Mouse (Mus musculus) liver, embryonic 14.5 days (tissue): ENCODE measurements around the gene Fam129a. TPM values are rescaled to one million over a fixed set of nuclear protein-coding genes. Genes with fewer than 3 reads are reported as not detected.

ENCODE experiments used
- ATAC-seq: fragments of 200-750 bp; cut with Nextera tagmentation; 2 replicates; pipeline ENCODE4 v1.8.0; 2017; ENCODE audit warnings: moderate number of reproducible peaks, mild to moderate bottlenecking, moderate library complexity; ENCODE audit not compliant: insufficient read depth
- DNase-seq, 3 experiments: peaks; one replicate each; pipeline ENCODE4 v3.0.0-alpha.2; 2012 to 2013; ENCODE audit warnings: low read depth in 3 of 3, low spot score in 3 of 3
- H3K27ac ChIP-seq: fragments of 300-500 bp; sonication (generic); 2 replicates; pipeline ENCODE4 v1.5.1; 2014; ENCODE audit warnings: moderate library complexity, mild to moderate bottlenecking, control low read depth, inconsistent platforms
- H3K27me3 ChIP-seq: fragments of 300-500 bp; sonication (generic); 2 replicates; pipeline ENCODE4 v1.6.1; 2014; ENCODE audit warnings: mild to moderate bottlenecking, low read length, moderate library complexity; ENCODE audit not compliant: control insufficient read depth, insufficient read depth
- H3K36me3 ChIP-seq: fragments of 300-500 bp; sonication (generic); replicated peaks from 2 replicates; pipeline ENCODE4 v1.6.1; 2014; ENCODE audit warnings: low read depth; ENCODE audit not compliant: control insufficient read depth, insufficient read depth
- H3K4me1 ChIP-seq, 2 experiments: fragments of 200-500 bp in 1 of 2; fragments of 300-500 bp in 1 of 2; sonication (generic) in 1 of 2; replicated peaks; 2 replicates each; pipeline ENCODE4 v1.6.1; 2012 to 2014; ENCODE audit warnings: antibody characterized with exemption in 1 of 2, inconsistent platforms in 1 of 2, low read length in 1 of 2; ENCODE audit not compliant: control insufficient read depth in 2 of 2, insufficient read depth in 2 of 2
- H3K4me2 ChIP-seq: fragments of 300-500 bp; sonication (generic); 2 replicates; pipeline ENCODE4 v1.6.1; 2014; ENCODE audit warnings: low read depth, mild to moderate bottlenecking, control low read depth, moderate library complexity
- H3K4me3 ChIP-seq, 2 experiments: fragments of 200-500 bp in 1 of 2; fragments of 300-500 bp in 1 of 2; sonication (generic) in 1 of 2; 2 replicates each; pipeline ENCODE4 v1.5.1; 2012 to 2014; ENCODE audit warnings: low read depth in 2 of 2, low read length in 2 of 2, mild to moderate bottlenecking in 2 of 2, control low read depth in 1 of 2, inconsistent platforms in 1 of 2, moderate library complexity in 1 of 2; ENCODE audit not compliant: insufficient read depth in 1 of 2
- H3K9ac ChIP-seq: fragments of 300-500 bp; sonication (generic); replicated peaks from 2 replicates; pipeline ENCODE4 v1.6.1; 2014; ENCODE audit warnings: mild to moderate bottlenecking, control low read depth, moderate library complexity
- H3K9me3 ChIP-seq: fragments of 300-500 bp; sonication (generic); 2 replicates; pipeline ENCODE4 v1.6.1; 2016; ENCODE audit warnings: low read length, mixed read lengths; ENCODE audit not compliant: control insufficient read depth
- CTCF ChIP-seq: IDR thresholded peaks from 2 replicates; pipeline ENCODE4 v1.5.1; 2016; ENCODE audit warnings: antibody characterized with exemption, low read depth, control low read depth
- EP300 ChIP-seq: IDR thresholded peaks from 2 replicates; pipeline ENCODE4 v1.6.1; 2016; ENCODE audit warnings: antibody characterized with exemption, low read depth
- WGBS: fragments of 180-500 bp; shearing (Covaris S2); extraction: QIAGEN DNeasy Blood & Tissue Kit; methylation state at CpG from one replicate; pipeline ENCODE4 v1.1.7; 2014; ENCODE audit not compliant: insufficient replicate concordance; 5-methylcytosine and 5-hydroxymethylcytosine counted together
- polyA plus RNA-seq, 2 experiments: library from polyadenylated mRNA; depleted of rRNA in 1 of 2; stranded (reverse) in 1 of 2; unstranded in 1 of 2; fragments of >200 nt; fragmentation: Nextera tagmentation in 1 of 2; extraction: Ambion mirVana in 1 of 2; gene quantifications; 2 replicates each; pipeline versions ENCODE4 v1.2.1 to v1.2.3; 2012 to 2014

Gene Fam129a
- polyA plus RNA-seq, 2 experiments: 1.5 to 3.4 TPM

DNA sequence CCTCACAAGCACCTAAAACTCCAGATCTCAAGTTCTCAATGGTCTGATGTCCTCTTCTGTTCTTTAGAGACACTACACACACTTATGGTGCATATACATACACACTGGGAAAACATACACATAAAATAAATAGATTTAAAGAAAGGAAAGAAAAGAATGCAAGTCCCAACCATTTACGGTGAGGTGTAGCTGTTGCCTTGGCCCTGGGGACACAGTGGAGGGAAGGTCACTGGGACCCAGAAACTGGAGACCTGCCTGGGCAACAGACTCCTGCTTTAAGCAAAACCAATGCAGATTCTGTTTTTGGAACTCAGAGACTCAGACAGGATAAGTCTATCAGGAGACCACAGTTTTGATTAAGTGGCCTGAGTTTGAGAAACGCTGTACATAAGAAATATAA lies 67.8 kb downstream of the Fam129a start:
- no peak for TF ChIP-seq EP300
- TF ChIP-seq CTCF: no peak
- Histone ChIP-seq H3K27ac (no peak overlapping the region), H3K36me3 (no peaks in the 10 kb centered on the region), H3K9ac (no peak overlapping the region), H3K4me3 (no peak overlapping the region), H3K4me1 (no peaks in the 10 kb centered on the region), H3K9me3 (no peaks in the 10 kb centered on the region), H3K4me2 (no peak overlapping the region), H3K27me3 (no peaks in the 10 kb centered on the region)
- no peak for ATAC-seq
- 73% methylated on average over 2 of the region's 2 CpGs for WGBS
- DNase-seq: no peak

DNA sequence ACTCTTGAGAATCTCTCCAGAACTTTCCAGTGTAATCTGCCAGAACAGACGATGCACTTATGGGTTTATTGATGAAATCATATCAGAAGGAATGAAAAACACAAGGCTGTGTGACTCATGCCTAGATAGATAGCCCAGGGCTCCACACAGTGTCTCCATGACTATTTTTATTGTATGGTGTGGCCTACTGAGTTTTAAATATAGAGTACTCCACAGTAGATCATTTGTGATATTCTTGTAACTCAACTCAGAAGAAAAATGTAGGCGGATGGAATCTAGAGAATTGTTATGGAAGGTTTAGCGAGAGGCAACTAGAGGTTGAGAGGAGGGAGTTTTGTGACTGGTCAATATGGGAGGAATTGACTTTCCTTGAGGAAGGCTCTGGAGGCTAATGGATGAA lies 75.4 kb downstream of the Fam129a start:
- Histone ChIP-seq H3K27ac (no peak overlapping the region), H3K4me2 (no peak overlapping the region), H3K9me3 (no peaks in the 10 kb centered on the region), H3K9ac (no peak overlapping the region), H3K36me3 (no peaks in the 10 kb centered on the region), H3K4me1 (no peaks in the 10 kb centered on the region; a peak in 1 of 4 replicates), H3K27me3 (no peaks in the 10 kb centered on the region), H3K4me3 (no peak overlapping the region)
- no peak for DNase-seq
- WGBS: 57% methylated on average over 3 of the region's 3 CpGs
- TF ChIP-seq EP300: no peak
- no peak for TF ChIP-seq CTCF
- ATAC-seq: no peak

DNA sequence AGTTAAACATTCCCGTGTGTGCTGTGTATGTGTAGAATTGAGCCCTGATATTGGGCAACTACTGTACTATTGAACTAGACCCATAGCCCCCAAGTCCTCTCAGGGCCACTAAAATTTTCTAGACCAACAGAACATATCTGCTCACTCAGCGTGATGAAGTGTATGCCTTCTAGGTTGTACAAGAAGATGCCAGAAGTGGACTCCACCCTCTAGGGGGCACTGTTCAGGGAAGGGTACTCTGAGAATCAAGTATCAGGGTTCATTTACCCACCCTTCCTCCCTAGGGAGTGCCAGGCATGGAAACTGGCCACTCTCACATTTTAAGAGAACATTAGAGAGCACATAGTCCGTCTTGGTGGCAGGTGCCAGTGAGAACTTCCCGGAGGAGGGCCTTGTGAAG lies 77.1 kb downstream of the Fam129a start:
- Histone ChIP-seq H3K4me2 (no peak overlapping the region), H3K36me3 (no peaks in the 10 kb centered on the region), H3K4me1 (no peaks in the 10 kb centered on the region; a peak in 1 of 4 replicates), H3K4me3 (no peak overlapping the region), H3K27ac (no peak overlapping the region), H3K9ac (no peak overlapping the region), H3K27me3 (no peaks in the 10 kb centered on the region), H3K9me3 (no peaks in the 10 kb centered on the region)
- ATAC-seq: no peak
- no peak for DNase-seq
- 70% methylated on average over 4 of the region's 4 CpGs for WGBS
- no peak for TF ChIP-seq EP300
- peak; percentile 42 for TF ChIP-seq CTCF

DNA sequence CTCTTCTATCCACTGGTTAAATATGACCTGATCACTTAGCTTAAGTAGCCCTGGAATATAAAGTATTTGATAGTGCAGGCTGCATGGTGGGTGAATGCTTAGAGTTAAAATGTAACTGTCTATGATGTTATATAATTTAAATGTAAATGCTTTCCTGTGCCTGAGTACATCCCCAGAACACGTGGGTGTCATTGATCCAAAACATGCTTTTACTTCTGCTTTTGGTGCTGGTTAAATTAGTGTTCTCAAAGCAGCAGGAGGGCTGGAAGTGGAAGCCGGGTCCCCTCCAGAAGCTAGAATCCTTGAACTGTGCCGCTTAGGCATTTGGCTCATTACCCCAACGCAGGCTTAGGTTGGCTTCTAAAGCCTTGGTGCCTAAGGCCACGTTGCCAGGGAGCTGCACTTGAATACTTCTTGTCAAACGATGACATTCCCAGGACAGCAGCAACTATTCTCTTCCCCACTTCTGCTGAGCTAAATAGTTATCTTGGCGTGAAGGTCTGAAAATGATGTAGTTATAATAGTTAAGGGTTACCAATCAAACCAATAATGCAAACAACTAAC lies 86.1 kb downstream of the Fam129a start:
- no peaks in the 10 kb centered on the region for H3K9me3 ChIP-seq
- TF ChIP-seq CTCF (no peak), EP300 (no peak)
- H3K27me3 ChIP-seq: no peaks in the 10 kb centered on the region
- ATAC-seq (no peak), DNase-seq (no peak)
- peaks cover 0 to 4% of the 10 kb centered on the region in 2 experiments; a peak in 2 of 4 replicates for H3K4me1 ChIP-seq
- H3K27ac ChIP-seq: no peak overlapping the region
- no peak overlapping the region for H3K4me3 ChIP-seq
- H3K9ac ChIP-seq: no peak overlapping the region
- no peak overlapping the region for H3K4me2 ChIP-seq
- 61% methylated on average over 7 of the region's 7 CpGs for WGBS
- H3K36me3 ChIP-seq: no peaks in the 10 kb centered on the region

DNA sequence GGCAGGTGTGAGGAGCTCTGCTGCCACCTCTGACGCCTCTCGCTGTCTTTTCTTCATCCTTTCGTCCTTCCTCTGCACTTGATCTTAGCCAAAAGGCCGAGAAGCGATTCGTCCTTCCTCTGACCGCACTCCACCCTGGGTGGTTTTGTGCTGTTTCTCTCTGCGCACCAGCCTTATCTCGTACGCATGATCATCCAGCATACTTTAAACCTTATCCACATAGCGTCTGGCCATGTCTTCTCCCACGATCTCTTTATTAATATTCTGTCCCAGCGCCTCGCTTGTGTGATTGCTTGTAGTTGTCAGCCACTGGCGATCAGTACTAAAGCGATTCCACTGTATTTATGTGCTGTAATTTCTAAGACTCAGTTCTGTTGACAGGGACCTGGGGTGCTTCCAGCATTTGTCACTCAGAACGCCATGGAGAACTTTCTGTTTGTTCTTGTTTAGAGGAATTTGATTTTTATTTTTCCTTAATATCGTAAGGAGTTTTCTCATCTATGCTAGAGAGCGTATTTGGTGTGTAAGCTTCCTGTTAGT lies 87.4 kb downstream of the Fam129a start:
- DNase-seq (no peak), ATAC-seq (no peak)
- peaks cover 0 to 4% of the 10 kb centered on the region in 2 experiments; a peak in 2 of 4 replicates for H3K4me1 ChIP-seq

More for the DNA sequence above, 87.4 kb downstream of the Fam129a start:
- TF ChIP-seq EP300 (no peak), CTCF (no peak)
- H3K4me3 ChIP-seq: no peak overlapping the region
- no peaks in the 10 kb centered on the region for H3K9me3 ChIP-seq
- no peaks in the 10 kb centered on the region for H3K27me3 ChIP-seq
- no peak overlapping the region for H3K9ac ChIP-seq
- no peaks in the 10 kb centered on the region for H3K36me3 ChIP-seq
- H3K4me2 ChIP-seq: no peak overlapping the region
- WGBS: 70% methylated on average over 19 of the region's 19 CpGs
- H3K27ac ChIP-seq: no peak overlapping the region
